Mouse (Mus musculus) olfactory bulb, adult 2 months (tissue): Measurements from ENCODE around the gene Ak2. TPM values are rescaled to one million over a fixed set of nuclear protein-coding genes. Genes with fewer than 3 reads are reported as not detected.

Experiments
- H3K27ac ChIP-seq: fragments of 200-500 bp; 2 replicates; pipeline ENCODE4 v1.5.1; 2012; ENCODE audit warnings: low read depth, low read length; ENCODE audit not compliant: insufficient read depth
- H3K4me1 ChIP-seq: fragments of 200-500 bp; 2 replicates; pipeline ENCODE4 v1.6.1; 2012; ENCODE audit warnings: low read length; ENCODE audit not compliant: control insufficient read depth, insufficient read depth
- H3K4me3 ChIP-seq: fragments of 200-500 bp; 2 replicates; pipeline ENCODE4 v1.5.1; 2012; ENCODE audit warnings: mild to moderate bottlenecking, low read depth, low read length, moderate library complexity; ENCODE audit not compliant: insufficient read depth
- CTCF ChIP-seq: fragments of 200-500 bp; IDR thresholded peaks from 2 replicates; pipeline ENCODE4 v1.5.1; 2012; ENCODE audit warnings: low read depth, mild to moderate bottlenecking, low read length, moderate library complexity; ENCODE audit not compliant: insufficient read depth
- POLR2A ChIP-seq: fragments of 200-500 bp; IDR thresholded peaks from 2 replicates; pipeline ENCODE4 v1.6.1; 2012; ENCODE audit warnings: mild to moderate bottlenecking, low read depth, low read length, moderate library complexity; ENCODE audit not compliant: insufficient read depth
- WGBS: fragments of 180-500 bp; shearing (Covaris S2); methylation state at CpG from one replicate; pipeline ENCODE4 v1.1.7; 2018; 5-methylcytosine and 5-hydroxymethylcytosine counted together
- polyA plus RNA-seq: library from polyadenylated mRNA; stranded (reverse); fragments of >200 nt; gene quantifications from 2 replicates; pipeline ENCODE4 v1.2.4, GENCODE M21; 2012; ENCODE audit warnings: low replicate concordance; ENCODE audit not compliant: missing spikeins, insufficient read depth, insufficient read length

Ak2 gene
- polyA plus RNA-seq, 1 experiment, result 173 TPM

- Histone ChIP-seq H3K4me3 (no peak overlapping the region), H3K4me1 (peaks cover 15% of the 10 kb centered on the region), H3K27ac (no peak overlapping the region)
- 81% methylated on average over 9 of the region's 9 CpGs for WGBS
- TF ChIP-seq POLR2A (no peak), CTCF (no peak)
Measured at GRCm38 (mm10) chr4:129018788-129019435, 27.2 kb downstream of the Ak2 start.

- TF ChIP-seq POLR2A (no peak), CTCF (no peak)
- 57% methylated on average over 9 of the region's 9 CpGs for WGBS
- Histone ChIP-seq H3K4me3 (no peak overlapping the region), H3K4me1 (peaks cover 15% of the 10 kb centered on the region), H3K27ac (no peak overlapping the region)
Measured at GRCm38 (mm10) chr4:129019788-129020187, 28.0 kb downstream of the Ak2 start.

GRCm38 (mm10) chr4:129020454-129020853 lies 28.7 kb downstream of the Ak2 start:
- no peak overlapping the region for H3K27ac ChIP-seq
- no peak overlapping the region for H3K4me3 ChIP-seq
- H3K4me1 ChIP-seq, result peaks cover 15% of the 10 kb centered on the region
- WGBS, result 38% methylated on average over 6 of the region's 6 CpGs
- TF ChIP-seq CTCF (no peak), POLR2A (no peak)

- 92% methylated on average over 3 of the region's 3 CpGs for WGBS
- H3K4me3 ChIP-seq, result no peak overlapping the region
- H3K4me1 ChIP-seq, result peaks cover 15% of the 10 kb centered on the region
- TF ChIP-seq POLR2A, result no peak
- H3K27ac ChIP-seq, result no peak overlapping the region
Measured at GRCm38 (mm10) chr4:129021426-129021825, 29.7 kb downstream of the Ak2 start.

GRCm38 (mm10) chr4:129021886-129022285 lies 30.1 kb downstream of the Ak2 start:
- Histone ChIP-seq H3K4me3 (no peak overlapping the region), H3K27ac (no peak overlapping the region), H3K4me1 (peaks cover 15% of the 10 kb centered on the region)
- no peak for TF ChIP-seq CTCF
- TF ChIP-seq POLR2A, result no peak
- 83% methylated on average over 4 of the region's 4 CpGs for whole genome bisulfite sequencing

GRCm38 (mm10) chr4:129023884-129024283 lies 32.1 kb downstream of the Ak2 start:
- Histone ChIP-seq H3K27ac (no peak overlapping the region), H3K4me1 (peaks cover 12% of the 10 kb centered on the region), H3K4me3 (no peak overlapping the region)
- TF ChIP-seq CTCF (no peak), POLR2A (no peak)
- 85% methylated on average over 6 of the region's 6 CpGs for WGBS

GRCm38 (mm10) chr4:129024775-129025174 lies 33.0 kb downstream of the Ak2 start:
- Histone ChIP-seq H3K27ac (no peak overlapping the region), H3K4me1 (peaks cover 8% of the 10 kb centered on the region), H3K4me3 (no peak overlapping the region)
- 71% methylated on average over 6 of the region's 6 CpGs for WGBS
- TF ChIP-seq CTCF, result no peak
- TF ChIP-seq POLR2A, result no peak

GRCm38 (mm10) chr4:129025707-129026106 lies 33.9 kb downstream of the Ak2 start:
- WGBS, result 99% methylated on average over 3 of the region's 3 CpGs
- TF ChIP-seq POLR2A (no peak), CTCF (no peak)
- Histone ChIP-seq H3K4me1 (peaks cover 3% of the 10 kb centered on the region; the same call in 1 of the 2 replicates), H3K27ac (no peak overlapping the region), H3K4me3 (no peak overlapping the region)

- TF ChIP-seq POLR2A, result no peak
- TF ChIP-seq CTCF, result no peak
- H3K4me1 ChIP-seq, result peaks cover 14% of the 10 kb centered on the region
- no peak overlapping the region for H3K27ac ChIP-seq
- WGBS, result 86% methylated on average over 4 of the region's 4 CpGs
- no peak overlapping the region for H3K4me3 ChIP-seq
Measured at GRCm38 (mm10) chr4:129030746-129031145, 39.0 kb downstream of the Ak2 start.
